Mouse (Mus musculus): ENCODE results near the gene Gm10974.

DNA sequence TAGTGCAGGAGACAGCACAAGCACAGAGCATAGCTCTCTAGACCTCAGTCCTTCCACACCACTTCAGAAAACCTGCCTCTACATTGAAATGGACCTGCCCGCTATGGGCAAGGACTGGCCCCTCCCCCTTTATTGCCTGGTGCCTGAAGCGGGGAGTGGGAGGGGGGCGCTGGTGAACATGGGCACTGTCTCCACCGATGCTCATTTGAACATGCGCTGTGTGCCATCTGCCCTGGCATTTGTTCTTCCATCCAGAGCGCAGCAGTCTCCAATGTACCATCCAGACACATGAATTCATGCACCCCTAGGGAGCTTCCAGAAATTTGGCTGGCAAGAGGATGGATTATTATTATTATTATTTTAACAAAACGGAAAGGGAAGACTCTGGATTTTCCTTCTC, 47.4 kb downstream of the Gm10974 start:
- TF ChIP-seq CTCF (IDR thresholded peaks at IDR 0.05; ENCODE audit: borderline replicate concordance, insufficient read depth, low read length) (no peak), POLR2A (IDR thresholded peaks at IDR 0.05; ENCODE audit: low read depth, low read length) (no peak)
